Mouse (Mus musculus) kidney, postnatal 4 days (tissue): ENCODE data around the gene Atxn2.

Experiments used
- DNase-seq, 2 experiments: peaks; one replicate each; pipeline ENCODE4 v3.0.0; 2021; ENCODE audit warnings: mixed read lengths in 2 of 2

The Atxn2 gene

GRCm38 (mm10) chr5:121818401-121818800, 107.3 kb downstream of the Atxn2 start:
- no peak for DNase-seq

GRCm38 (mm10) chr5:121818862-121819261, 107.7 kb downstream of the Atxn2 start:
- DNase-seq, result no peak

DNA sequence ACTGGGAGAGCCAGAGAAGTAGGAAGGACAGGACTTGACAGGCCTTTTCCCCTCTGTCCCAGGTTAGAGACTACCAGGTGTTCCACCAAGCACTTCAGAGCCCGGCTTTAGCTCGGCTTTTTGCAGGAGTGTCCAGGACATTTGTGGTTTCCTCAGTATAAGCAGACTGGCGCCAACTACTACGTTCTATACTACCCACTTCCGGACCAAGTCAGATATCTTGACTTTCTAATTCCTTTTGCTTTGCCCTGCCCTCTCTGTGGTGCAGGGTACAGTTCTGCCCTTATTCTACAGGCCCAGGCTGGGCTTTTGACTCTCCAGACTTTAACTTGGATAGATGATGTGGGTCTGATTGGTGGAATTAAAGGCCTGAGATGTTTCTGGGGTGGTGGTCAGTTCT, 108.4 kb downstream of the Atxn2 start:
- DNase-seq, result no peak

- no peak for DNase-seq
Observed at GRCm38 (mm10) chr5:121820161-121820560, 109.0 kb downstream of the Atxn2 start.

DNA sequence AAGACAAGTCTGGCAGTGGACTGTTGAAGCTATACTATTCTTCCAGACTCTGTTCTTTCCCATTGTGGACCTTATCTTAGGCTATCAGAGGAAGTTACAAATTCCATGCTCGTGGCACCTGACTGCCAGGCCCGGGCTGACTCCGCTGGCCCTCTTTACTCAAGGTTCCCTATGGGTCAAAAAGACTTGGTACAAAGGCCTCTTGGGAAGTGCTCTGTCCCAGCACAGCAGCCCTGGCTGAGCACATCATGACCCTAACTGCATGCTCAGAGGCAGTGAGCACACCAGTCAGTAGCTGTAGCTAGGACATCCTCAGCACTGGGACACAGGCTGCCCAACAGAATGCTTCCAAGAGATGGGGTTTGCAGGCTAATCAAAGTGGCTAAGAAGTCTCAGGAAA, 109.5 kb downstream of the Atxn2 start:
- no peak for DNase-seq

DNA sequence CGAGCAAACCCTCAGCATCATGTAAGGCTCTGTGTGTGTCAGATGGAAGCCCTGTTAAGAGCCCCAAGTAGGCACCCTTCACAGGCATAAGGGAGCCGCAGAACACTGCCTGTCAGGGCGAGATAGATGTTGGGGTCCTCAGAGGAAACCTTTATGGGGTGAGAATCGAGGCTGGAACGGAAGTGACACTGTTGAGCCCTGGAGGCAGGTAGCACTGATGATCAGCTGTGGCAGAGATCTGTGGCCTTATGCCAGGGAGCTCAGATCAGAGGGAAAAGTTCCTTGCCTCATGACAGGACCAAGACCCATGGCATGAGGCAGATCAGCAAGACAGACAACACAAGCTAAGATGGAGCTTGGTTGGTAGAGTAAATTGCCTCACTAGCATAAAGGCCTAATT, 110.0 kb downstream of the Atxn2 start:
- DNase-seq, result peak in 1 of 2 experiments; percentile 6

- DNase-seq, result peak in 1 of 2 experiments; percentile 15
Observed at GRCm38 (mm10) chr5:121821552-121821951, 110.4 kb downstream of the Atxn2 start.

DNA sequence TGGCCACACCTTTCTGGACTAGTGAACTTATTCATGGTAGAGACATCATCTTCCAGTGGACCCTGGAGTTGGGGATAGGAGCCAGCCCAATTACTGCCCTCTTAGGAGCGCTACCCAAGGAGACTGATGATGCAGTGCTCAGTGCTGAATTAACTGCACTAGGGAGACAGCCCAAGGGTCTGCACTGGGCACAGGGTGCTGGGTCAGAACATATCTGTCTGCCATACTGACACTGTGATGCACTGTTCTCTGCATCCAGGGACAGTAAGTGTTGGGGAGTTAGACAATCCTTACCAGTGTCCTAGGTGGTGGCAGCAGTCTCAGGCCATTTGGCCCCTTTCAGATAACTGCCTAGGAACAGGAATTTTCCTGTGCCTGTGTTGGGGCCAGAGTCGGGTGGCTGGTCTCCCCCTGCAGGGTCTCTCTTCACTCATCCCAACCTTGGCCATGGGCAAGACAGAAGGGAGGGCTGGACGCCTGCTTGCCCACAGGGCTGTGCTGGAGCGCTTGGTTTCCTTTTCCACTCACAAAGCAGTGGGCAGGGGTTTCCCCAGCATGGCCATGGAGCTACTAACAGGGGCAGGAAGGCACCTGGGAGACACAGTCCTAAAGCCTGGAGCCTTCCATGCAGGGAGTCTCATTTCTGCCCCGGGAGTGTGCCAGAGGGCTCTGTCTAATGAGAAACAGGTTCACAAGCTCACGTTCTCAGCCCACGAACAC, 111.8 kb downstream of the Atxn2 start:
- DNase-seq, result peak in 1 of 2 experiments; percentile 13

- DNase-seq, result peak in 1 of 2 experiments; percentile 4
Observed at GRCm38 (mm10) chr5:121823668-121824067, 112.5 kb downstream of the Atxn2 start.

DNA sequence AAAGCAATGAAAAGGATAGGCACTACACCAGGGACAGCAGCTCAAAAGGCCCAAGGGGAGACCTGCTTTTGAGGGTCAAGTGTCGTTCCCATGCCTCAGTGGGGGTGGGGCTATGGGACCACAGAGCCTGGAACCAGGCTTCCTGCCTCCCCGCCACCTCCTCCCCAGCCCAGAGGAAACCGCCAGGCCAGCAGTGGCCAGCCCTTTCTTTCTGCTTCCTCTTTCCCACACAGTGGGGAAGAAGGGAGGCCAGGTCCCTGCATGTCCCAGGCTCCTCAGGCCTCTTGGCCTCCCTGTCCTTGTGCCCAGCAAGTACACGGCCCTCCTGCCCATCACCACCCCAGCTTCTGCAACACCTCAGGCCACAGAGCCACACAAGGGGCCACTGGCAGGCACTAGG, 113.0 kb downstream of the Atxn2 start:
- peak; percentile 57 to 66 for DNase-seq

GRCm38 (mm10) chr5:121825606-121826005, 114.5 kb downstream of the Atxn2 start:
- no peak for DNase-seq

DNA sequence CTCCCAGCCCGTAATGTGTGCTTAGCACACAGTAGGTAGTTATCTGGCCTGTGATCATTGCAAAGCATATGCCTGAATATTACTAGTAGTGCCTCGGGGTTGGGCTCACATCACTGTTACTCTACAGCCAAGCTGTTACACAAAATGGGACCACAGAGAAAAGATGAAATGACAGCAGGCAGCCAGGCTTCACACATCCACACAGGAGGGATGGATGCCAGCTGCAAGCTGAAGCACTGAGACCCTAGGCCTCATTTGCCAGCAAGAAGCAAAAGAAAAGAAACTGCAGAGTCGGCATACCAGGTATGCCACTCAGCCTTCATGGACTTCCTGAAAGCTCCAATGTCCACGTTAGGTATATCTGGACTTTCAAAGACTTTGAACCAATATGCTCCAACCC, 116.7 kb downstream of the Atxn2 start:
- DNase-seq, result no peak

GRCm38 (mm10) chr5:121828491-121829432, 117.6 kb downstream of the Atxn2 start:
- peak; percentile 43 to 65 for DNase-seq

DNA sequence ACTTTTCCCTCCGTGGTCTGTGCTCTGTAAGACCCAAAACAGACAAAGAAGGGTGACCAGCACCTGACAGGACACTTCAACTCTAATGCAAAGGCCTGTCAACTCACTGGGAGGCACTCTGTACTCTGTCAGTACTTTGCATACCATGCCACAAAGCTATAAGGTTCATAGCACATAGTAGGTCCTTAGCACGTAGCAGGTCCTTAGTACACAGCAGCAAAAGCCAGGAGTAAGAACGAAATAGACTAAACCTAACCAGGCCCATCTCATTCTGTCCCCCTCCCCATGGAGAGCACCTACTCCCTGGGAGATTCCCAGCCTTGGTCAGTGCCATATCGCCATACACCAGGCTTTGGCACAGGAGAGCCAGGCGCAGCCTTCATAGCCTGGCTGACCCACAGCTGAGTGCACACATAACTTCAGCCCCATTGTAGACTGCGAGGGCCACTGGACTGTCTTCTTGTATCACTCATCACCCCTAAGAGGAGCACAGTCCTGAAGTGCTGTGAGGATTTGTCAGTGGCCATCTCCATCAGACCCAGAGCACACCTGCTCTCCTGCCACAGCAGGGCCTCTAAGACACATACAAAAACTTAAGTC, 120.0 kb downstream of the Atxn2 start:
- DNase-seq, result no peak

- peak in 1 of 2 experiments; percentile 44 for DNase-seq
Observed at GRCm38 (mm10) chr5:121832376-121833155, 121.4 kb downstream of the Atxn2 start.

DNA sequence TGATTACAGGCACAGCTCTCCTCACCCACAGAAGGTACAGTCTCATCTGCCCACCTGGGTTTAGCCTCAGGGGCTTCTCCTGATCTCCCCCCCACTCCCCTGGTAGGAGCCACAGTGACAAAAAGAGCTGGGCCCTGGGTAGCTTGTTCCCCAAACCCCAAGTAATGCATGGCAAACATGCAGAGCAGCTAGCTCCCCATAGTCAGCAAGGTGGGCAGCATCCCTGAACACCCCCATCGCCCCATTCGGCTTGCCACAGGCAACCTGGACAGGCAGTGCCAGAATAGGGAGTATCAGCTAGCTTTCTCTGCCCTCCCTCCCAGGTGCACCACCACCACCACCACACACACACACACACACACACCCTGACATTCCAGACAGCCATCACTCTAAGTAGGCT, 122.0 kb downstream of the Atxn2 start:
- DNase-seq, result no peak

DNA sequence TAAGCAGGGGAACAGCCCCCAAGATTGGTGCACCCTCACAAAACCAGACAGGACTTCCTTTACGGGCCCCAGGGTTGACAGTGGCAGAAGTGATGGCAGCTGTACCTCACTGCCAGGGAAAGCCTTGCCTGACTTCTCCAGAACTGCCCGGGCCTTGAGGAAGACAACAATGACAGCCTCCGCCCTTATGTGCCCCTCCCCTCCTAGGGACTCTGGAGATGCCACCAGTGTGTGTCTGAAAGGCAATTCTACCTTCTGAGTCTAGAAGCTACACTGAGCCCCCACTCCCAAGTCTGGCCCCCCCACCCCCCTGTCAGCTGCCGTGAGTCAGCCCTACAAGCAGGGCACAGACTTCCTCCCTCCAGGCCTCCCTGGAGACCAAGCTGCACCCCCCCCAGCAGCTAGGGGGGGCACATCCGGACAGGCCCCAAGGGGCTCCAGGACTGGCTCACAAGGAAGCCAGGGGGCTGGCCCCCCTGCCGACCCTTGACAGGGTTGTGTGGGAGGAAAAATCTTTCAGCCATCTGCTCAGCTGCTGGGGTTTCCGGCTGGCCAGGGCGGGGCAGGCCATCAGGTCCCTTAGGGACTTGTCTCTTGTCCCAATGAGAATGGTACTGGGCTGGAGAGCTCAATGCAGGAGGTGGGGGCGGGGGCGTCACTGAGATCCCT, 122.6 kb downstream of the Atxn2 start:
- DNase-seq, result peak; percentile 82 to 90

- DNase-seq, result no peak
Observed at GRCm38 (mm10) chr5:121834241-121834606, 123.1 kb downstream of the Atxn2 start.

- DNase-seq, result peak in 1 of 2 experiments; percentile 37
Observed at GRCm38 (mm10) chr5:121834991-121835747, 124.0 kb downstream of the Atxn2 start.

DNA sequence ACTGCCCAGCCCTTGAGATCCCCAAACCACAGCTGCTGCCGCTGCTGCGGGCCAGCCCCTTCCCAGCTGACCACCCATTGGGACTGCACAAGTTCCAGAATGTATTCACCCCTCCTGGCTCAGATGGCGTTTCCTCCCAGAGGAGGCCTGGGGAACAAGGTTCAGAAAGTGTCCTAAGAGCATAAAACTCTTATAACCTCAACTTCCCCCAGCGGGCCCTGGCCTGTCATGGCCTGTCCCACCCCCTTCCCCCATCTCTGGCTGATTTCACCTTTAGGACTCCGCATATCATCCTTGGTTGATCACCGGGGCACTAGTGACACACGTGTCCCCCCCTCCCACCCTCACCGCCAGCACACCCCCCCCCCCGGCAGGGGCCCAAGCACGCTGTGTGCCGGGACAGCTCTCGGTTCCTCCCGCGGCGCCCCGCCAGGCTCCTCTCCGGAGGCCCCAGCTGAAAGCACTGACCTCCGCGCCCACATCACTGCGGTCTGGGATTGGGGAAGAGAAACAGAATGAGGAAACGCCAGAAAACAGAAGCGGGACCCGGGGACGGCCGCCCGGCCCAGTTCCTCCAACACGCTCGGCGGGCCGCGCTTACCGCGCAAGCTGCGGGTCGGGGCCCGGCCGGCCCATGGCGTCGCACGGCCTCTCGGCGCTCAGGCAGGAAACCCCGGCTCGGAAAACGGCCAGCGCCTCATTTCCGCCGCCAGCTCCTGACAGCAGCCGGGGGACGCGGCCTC, 125.0 kb downstream of the Atxn2 start:
- DNase-seq, result peak; percentile 46 to 60
